Mouse (Mus musculus) frontal cortex, adult (tissue): Measurements from ENCODE around the gene Dennd5a.
A peak's percentile ranks its signal among the peaks of the same experiment; 100 is the strongest.
"Not testable (repeated sequence)": the region's sequence is repeated elsewhere in the genome, so short reads cannot be mapped to it uniquely, and the experiment has no call there.

Experiments
- ATAC-seq: cut with Nextera tagmentation; 2 replicates; pipeline ENCODE4 v1.9.2; 2017; ENCODE audit warnings: mild to moderate bottlenecking, moderate library complexity, mixed read lengths; ENCODE audit not compliant: low TSS enrichment

The Dennd5a gene

GRCm38 (mm10) chr7:109959716-109960612, at the start of gene Dennd5a:
Dennd5a (minus strand) TSS chr7:109960470.
- ATAC-seq, result peak; percentile 88

DNA sequence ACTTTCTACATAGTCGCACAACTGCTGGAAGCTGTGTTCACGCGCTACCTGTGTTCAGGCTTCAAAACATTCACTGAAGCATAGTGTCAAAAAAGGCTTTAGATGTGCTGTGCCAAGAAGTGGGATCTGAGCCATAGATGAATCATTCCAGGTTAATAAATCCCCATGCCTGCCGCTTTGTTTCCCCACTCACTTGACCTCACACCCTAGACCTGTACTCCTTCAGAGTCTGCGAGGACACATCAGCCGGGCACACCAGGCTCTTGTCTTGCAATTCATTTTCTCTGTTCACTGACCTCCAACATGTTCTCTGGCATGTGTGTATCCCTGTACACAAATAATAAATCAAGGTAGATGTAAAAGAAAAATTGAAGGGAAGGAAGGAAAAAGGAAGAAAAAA, 48.8 kb upstream of the Dennd5a start:
- no peak for ATAC-seq

GRCm38 (mm10) chr7:110008513-110008912, 48.2 kb upstream of the Dennd5a start:
- ATAC-seq, result no peak

DNA sequence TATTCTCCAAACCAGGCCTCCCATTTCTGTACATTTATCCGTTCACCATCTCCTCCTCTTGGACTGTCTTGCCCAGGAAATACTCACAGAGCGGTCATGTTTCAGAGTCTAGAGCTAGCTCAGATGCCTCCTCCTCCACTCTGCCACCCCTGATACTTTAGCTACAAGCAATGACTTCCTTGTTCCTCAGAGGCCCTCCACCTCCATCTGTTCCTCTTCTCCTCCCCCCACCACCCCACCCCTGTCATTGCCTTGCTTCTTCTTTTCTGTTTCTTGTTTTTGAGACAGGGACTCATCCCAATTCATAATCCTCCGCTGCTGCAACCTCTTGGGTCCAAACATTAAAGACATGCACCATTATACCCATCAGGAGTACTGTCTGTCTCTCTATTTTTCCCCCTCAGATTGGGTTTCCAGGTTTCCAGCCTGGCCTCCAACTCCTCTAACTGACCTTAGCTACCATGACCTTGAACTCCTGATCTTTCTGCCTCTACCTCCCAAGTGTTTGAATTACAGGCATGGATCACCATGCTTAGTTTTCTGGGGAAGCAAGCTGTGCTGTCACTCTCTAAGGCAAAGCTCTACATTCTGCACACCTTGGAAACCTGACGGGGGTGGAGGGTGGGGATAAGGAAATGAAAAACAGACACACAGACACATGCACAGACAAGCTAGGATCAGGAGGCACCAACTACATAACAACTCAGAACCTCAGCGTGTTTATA, 46.4 kb upstream of the Dennd5a start:
- no peak for ATAC-seq

GRCm38 (mm10) chr7:110005976-110006375, 45.7 kb upstream of the Dennd5a start:
- no peak for ATAC-seq

DNA sequence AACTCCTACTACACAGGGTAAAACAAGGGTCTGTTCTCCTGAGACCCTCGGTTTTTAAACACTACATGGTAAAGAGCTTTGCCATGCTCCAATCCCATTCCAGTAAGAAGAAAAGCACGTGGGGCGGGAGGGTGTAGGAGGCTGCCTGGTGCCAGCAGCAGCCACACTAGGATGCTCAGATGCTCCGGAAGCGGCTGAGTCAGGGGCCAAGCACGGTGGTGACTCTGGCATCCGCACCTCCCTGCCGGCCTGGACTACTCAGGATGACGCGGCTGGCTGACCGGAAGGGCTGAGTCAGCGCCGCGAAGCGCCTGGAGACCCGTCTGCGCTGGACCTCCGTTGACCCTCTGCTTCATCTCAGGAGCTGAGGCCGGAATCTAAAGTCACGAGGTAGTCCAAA, 42.7 kb upstream of the Dennd5a start:
- peak; percentile 57; the same call in 1 of the 2 replicates for ATAC-seq

DNA sequence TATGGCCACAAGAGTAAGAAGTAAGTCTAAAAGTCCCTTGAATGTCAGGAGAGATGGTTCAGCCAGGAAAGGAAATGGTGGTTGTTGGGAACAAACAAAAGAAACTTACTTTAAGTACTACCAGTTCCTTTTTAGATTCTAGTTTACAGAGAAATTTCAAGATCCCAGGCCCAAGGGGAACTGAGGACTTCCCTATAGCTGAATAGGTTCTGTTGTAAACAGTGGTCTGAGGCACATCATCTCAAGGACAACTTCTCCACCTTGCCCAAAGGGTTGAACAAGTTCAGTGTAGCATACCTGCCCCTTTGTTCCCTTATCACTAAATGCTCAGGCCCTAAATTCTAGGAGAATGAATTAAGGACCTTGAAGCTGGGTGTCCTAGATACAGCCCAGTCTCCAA, 41.8 kb upstream of the Dennd5a start:
- no peak for ATAC-seq

- ATAC-seq, result no peak
Observed at GRCm38 (mm10) chr7:109998388-109998787, 38.1 kb upstream of the Dennd5a start.

GRCm38 (mm10) chr7:109993157-109993959, 33.1 kb upstream of the Dennd5a start:
- no peak; the same call in 1 of the 2 replicates for ATAC-seq

DNA sequence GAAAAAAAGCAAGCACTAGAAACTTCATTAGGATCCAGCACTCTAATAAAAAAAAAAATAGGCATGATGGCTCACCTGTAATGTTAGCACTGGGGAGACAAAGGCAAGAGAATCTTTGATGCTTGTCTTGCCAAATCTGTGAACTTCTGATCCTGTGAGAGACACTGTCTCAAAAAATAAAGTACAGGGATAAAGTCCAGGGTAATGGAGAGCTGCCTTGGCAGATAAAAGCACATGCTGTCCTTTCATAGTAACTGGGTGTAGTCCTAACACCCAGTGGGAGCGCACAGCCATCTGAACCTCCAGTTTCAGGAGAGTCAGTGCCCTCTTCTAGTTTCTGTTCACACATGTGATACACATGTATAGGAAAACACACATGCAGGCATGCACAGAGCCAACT, 31.0 kb upstream of the Dennd5a start:
- ATAC-seq, result no peak

- not testable (repeated sequence) for ATAC-seq
Observed at GRCm38 (mm10) chr7:109986775-109987174, 26.5 kb upstream of the Dennd5a start, which contains the start of gene Tmem41b. Tmem41b (minus strand) TSS chr7:109986929.

- peak; percentile 99 for ATAC-seq
Observed at GRCm38 (mm10) chr7:109986133-109986669, 25.9 kb upstream of the Dennd5a start.

GRCm38 (mm10) chr7:109985661-109986132, 25.4 kb upstream of the Dennd5a start:
- peak; percentile 36; the same call in 1 of the 2 replicates for ATAC-seq

GRCm38 (mm10) chr7:109984608-109985007, 24.3 kb upstream of the Dennd5a start:
- ATAC-seq, result not testable (repeated sequence)

- not testable (repeated sequence) for ATAC-seq
Observed at GRCm38 (mm10) chr7:109977131-109977530, 16.9 kb upstream of the Dennd5a start.

DNA sequence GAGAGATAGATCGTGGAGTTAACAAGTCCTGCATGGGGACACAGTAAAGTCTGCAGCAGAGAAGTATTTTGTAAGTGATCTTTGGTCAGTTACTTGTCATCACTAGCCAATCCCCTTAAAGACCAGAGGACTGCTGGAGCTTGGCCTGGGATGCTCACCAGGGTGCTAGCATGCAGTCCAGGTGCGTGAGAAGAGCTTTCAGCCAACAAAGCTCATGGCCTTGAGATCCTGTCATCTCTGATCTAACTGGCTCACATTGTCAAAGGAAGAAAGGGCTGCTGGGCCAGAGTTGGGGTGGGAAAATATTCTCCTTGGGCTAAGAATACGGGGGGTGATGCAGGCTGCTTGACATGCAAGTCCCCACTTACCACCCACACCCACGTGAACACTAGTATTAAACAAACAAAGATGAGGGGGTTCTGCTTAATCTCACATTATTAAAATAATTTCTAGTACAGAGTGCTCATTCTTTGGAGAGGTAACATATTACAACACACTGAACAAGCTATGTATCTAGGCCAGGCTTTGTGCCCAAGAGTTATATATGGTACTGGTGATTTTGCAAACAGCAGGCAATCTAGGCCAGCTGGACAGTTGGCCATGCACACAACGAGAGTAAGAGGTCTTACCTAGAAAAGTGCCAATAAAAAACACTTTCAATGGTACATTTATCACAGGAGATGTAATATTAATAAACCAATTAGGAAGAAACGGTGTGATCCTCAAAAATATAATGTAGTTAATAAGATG, 15.9 kb upstream of the Dennd5a start:
- peak; percentile 73 for ATAC-seq

DNA sequence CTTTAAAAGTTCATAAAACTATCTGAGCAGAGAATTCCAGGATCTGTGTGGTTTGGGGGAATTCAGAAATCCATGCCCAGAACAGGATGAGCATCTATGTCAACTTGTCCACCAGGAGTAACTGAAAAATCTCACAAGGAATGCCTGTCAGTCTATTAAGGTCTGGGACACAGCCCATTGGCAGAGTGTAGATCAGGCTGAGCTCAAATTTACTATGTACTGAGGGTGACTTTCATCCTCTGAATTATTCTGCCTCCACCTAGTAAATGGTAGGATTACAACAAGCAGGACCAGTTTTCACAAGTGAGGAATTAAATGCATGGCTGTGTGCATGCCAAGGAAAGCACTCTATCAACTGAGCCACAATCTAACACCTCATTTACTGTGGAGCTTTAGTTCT, 9.3 kb upstream of the Dennd5a start:
- no peak for ATAC-seq

- ATAC-seq, result 0 out of 2 replicates have a peak, but pooled peaks have one; percentile 29
Observed at GRCm38 (mm10) chr7:109968924-109969450, 8.7 kb upstream of the Dennd5a start.

- peak; percentile 64 for ATAC-seq
Observed at GRCm38 (mm10) chr7:109967805-109968579, 7.7 kb upstream of the Dennd5a start.

GRCm38 (mm10) chr7:109965658-109966057, 5.4 kb upstream of the Dennd5a start:
- ATAC-seq, result no peak
